Mouse (Mus musculus) B cell, adult 2 months (primary cell): ENCODE data around the gene Mterf2.

Experiments used
- DNase-seq, 2 experiments: peaks; one replicate each; pipeline ENCODE4 v3.0.0; 2022

Gene Mterf2

DNA sequence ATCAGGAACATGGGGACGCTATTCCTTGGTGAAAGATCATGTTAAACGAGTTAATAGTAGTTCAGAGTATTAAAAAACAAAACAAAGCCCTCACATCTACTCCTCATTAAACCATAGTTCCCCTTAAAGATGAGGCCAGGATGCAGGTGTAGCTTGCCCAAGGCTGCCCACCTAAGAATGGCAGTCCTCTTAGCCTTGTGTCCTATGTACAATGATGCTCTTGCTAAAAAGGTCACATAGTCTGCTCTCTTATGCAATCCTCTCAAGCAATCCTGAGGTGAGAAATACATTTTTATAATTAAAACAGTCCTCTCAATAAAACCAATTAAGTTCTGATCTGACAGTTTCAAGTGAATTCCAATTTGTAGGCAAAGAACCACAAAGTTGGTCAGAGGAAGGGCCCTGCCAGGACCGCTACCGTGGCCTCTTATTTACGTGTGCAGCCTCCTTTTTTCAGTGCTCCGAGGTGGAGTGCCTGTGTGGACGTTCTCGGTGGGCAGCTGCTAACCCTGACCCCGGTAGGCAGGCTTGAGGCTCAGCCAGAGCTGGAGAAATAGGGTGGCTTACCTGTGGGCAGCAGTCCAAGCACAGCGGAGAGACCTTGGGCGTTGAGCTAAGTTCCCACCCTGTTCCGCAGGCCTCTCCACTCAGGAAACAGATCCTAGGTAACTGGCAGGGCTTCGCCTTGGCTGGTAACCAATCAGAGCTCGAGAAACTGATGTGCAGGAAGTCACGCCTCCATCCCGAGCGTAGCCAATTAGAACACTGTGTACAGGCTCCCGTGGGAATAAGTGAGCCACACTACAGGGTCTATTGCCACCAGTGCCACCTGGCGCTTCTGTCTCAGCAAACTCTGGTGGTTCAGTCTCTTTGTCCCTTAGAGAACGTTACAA is at the start of gene Mterf2:
Gene Mterf2, minus strand, starts transcription at position 633 of the 893 bp plus-strand sequence.
- peak; percentile 89 to 92 for DNase-seq

DNA sequence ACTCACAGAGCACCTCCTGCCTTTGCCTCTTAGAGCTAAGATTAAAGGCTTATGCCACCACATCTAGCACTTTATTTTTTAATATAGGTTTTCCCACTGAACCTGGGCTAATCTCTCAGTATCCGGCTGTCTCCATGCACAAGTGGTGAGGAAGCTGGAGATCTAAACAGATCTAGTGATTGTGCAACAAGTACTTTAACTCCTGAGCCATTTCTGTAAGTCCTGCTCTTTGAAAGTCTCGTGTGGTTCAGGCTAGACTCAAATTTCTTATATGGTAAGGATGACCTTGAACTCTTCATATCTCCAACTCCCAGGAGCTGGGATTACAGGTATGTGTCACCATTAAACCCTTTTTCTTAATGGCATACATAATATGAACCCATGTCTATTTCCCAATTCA is 48.8 kb upstream of the Mterf2 start:
- no peak for DNase-seq

DNA sequence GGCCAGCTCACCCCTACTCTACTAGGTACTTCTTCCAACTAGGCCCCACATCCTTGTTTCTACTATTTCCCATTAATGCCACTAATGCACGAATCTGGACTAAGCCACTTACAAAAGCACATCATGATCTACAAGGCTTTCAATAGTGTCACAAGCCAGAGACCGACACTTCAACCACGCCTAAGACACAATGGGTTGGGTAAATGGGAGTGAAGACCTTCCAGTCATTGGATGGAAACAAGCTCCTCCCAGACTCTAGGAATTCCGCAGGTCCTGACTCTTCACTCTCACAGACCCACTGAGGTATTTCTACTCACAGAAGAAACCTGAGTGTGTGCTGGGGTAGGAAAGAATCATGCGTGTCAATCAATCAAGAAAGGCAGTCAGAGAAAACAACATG is 37.5 kb upstream of the Mterf2 start:
- no peak for DNase-seq

DNA sequence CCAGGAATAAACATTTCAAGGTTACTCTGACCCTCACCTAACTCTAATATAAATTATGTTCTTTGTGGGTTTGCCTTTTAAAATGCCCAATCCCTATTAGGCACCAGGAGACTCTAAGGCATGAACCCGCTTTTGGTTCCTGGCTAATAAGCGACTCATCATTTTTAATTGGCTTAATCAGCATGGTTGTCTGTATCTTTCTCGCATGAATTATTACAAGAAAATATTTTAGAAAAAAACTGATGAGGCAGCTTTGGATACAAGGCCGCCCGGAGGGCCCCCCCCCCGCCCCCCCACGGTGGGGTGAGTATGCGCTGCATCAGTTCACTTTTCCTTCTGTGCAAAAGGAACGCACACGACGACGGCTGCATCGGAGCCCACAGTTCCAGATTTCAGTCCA is 37.0 kb upstream of the Mterf2 start:
- DNase-seq = no peak

DNA sequence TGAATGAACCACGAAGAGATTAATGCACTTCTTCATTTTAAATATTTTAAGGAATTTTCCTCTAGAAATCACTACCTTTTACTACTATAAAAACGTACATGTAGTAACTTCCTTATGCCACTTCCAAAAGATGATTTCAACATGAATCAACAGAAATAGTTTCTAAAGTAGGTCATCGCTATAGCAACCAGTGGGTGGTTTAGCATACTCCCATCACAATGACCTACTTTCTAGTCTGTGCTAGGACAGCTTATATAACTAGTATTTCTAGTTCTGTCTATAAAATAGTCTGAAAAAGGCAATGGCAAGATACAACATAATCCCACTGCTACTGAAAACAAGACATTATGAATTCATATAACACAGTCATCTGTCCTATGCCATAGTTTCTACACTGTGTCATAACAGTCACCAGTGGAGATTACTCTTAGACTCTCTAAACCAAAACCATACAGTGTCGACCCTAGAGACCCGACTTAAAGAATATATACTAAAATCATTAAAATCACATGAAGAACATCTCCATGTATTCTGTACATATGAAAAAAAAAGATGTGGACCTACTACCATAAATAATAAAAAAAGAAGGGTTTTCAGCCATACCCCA is 34.0 kb upstream of the Mterf2 start:
- DNase-seq = no peak

DNA sequence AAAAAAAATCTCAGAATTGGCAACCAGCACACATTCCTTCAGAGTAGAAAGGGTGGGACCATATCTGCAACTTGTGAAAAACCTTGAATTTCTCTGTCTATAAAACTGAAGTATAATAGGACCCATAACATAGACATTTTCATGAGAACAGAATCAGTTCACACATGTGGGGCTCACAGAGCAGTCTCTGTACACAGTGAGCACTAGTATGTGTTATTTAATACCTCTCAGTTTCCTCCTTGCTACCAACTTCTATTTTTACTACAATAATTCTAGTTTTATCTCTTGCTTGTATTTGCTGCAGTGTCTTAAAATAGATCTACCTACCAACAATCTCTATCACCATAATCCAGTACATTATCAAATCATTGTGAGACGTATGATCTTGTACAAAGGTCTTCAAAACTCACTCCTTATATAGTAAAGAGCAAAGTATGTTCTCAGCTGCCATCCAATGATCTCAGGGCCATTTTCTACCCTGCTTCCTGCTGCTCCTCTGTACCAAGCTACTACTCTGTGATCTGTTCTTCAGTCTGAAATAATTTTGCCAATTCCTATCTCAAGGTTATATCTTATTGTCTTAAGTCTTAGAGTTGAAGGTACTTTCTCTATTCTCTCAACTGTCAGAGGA is 32.3 kb upstream of the Mterf2 start:
- no peak for DNase-seq

DNA sequence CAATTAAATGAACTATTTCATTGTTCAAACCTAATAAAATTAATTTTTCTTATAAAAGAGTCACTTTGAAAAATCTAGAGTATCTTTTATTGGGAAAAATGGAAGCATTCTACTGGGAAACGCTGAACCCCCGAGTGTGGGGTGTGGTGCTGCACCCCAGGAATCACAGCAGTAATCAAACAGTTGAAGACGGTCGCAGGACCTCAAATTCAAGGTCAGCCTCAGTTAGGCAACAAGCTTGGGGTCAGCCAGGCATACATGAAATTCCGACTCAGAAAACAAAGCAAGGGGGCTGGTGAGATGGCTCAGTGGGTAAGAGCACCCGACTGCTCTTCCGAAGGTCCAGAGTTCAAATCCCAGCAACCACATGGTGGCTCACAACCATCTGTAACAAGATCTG is 29.6 kb upstream of the Mterf2 start:
- DNase-seq = no peak

DNA sequence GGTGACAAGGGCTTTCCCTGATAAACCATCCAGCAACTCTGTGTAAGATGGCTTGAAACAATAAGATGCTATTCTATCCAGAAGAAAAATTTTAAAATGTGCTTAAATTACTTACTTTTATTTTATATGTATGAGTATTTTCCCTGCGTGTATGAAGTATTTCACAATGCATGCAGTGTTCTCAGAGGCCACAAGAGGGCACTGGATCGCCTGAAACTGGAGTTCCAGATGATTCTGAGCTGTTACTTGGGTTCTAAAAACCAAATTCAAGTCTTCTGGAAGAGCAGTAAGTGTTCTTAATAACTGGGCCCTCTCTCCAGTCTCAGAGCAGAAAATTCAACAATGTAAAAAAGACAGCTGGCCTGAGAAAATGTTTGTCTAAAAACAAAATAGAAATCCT is 26.4 kb upstream of the Mterf2 start:
- peak; percentile 69 to 70 for DNase-seq

DNA sequence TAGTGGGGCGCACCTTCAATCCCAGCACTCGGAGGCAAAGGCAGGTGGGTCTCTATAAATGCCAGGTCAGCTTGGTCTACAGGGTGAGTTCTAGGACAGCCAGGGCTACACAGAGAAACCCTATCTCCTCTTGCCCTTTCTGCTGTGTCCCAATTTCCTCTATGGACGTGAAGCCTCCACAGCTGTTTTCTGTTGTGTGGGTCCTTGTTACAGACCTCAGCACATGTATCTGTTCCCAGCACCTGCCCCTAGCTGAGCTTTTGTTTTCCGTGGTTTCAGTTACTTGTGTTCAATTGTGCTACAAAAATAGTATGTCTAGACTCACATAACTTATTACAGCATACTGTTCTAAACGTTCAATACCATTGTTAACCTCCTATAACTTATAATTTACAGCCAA is 21.4 kb upstream of the Mterf2 start:
- no peak for DNase-seq

DNA sequence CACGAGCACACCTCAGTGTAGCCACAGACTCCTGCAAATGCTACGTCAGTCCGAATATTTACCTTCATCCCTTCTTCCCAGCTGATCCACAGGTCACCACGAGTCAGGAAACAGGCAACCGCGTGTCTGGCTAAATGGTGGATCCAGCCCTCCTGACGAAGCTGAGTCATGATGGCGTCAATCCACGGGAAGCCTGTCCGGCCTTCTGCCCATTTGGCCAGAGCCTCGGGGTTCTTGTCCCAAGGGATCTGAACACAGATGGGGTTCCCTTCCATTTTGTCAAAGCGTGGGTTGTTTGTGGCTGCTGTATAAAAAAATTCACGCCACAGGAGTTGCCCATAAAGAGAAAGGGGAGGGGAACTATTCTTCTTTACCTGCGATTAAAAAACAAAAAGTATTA is 18.5 kb upstream of the Mterf2 start:
- no peak for DNase-seq

DNA sequence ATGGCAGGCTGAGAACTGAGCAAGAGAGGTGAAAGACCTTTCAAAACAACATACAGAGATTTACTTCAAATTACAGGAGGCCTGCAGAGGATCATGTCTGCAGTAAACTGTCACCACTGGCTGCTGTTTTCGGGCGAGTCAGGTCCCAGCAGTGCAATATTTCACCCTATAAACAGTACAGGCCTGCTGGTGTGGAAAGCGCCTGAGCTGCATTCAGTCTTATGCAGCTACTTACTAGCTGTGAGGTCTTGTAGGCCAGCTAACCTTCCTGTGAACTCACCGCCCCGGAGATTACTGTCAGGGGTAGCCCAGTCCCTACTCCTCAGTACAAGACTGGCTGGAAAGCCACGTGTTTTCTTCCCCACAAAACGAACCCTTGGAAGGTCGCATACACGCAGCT is 13.6 kb upstream of the Mterf2 start:
- DNase-seq = no peak

DNA sequence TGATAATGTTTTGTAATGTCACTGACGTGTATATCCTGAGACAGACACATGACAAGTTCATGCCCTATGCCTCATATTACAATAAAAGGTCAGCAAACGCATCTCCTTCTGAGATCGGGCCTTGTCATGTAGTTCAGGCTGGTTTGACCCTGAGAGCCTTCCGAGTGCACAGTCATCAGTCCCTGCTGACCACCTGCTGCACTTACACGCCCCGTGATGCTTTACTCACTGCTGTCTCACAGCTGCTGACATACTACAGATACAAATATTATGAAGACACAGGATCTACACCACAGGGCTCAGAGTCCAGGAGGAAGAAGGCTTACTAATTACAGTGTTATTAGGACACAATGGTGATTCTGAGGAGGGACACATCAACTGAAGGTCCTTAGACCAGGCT is 8.7 kb upstream of the Mterf2 start:
- no peak for DNase-seq

DNA sequence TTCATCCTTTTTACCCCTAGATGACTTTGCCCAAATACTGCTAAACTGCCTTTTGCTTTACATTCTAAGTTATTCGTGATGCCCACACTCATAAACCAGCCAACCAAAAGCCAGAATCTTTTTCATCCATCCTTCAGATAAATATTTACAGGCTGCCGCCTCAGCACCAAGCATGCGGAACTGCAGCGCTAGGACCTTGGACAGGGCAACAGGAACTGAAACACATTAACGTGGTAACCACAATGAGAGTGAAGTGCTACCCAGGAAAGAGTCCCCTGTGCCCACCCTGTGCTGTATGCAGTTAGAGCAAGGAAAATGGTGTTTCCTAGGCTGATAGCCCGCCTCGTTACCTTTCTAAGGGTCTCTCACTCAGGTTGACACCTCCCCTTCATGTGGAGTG is 626 bp upstream of the Mterf2 start:
- DNase-seq = peak; percentile 77 to 79

DNA sequence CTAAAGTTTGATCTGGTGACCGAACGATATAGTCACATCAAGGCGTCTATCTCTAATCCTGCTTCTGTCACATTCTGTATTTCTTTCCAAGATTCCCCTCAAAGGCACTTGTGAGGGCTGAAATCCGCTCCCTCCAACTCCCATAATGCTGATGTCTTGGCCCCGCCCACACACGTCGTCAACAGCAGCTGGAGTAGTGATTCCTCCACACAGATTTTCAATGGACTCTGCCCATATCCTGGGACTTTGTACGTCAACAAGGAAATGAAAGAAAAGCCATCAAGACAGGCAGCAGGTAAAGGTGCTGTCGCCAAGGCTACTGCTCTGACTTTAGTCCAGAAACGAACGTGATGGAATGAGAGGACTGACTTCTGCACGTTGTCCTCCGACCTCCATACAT is 2.6 kb downstream of the Mterf2 start:
- no peak for DNase-seq

DNA sequence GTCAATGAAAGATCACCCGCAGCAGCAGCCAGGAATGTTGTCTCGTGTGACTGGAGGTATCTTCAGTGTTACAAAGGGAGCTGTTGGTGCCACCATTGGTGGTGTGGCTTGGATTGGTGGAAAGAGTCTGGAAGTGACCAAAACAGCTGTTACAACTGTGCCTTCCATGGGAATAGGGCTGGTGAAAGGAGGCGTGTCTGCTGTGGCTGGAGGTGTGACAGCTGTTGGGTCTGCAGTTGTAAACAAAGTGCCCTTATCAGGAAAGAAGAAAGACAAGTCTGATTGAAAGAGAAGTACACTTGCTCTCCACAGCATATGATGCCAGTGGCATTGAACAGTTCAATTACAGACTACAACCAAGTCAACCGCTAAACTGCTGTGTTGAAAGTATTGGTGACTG is 13.4 kb downstream of the Mterf2 start:
- DNase-seq = no peak

DNA sequence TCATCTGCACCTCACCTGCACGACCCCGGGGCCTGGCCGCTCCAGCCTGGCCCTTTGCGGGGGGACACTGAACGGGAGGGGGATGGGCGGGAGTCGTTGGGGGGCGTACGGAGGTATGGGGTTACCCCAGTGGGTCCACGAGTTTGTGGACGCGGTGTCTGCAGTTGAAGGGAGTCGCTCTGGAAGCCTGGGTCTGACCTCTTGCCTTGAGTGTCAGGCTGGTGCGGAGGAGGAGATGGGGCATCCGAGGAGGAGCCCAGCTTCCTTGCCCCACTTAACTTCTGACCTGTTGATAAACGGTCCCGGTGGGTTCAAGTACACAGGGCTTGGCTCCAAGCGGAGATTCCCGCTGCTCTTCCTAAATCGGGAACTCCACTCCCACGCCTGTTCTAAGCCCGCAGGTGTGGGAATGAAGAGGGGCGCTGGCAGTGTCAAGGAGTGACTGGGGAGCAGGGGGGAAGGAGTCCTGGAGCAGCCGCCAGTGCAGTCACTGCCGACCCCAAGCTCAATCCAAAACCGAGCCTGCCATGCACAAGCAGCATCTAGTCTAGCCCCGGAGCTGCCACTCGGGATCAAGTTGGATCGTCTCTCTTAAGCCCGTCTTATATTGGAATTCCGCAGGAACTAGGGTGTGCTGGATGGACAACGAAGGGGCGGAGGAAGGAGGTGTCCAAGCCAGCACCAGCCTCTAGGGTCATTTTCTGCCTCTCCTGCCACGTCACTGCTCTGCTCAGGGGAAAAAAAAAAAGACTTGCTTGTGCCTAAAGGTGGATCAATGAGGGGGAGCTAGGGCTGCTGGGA is 24.5 kb downstream of the Mterf2 start:
- DNase-seq = peak; percentile 20 to 39

DNA sequence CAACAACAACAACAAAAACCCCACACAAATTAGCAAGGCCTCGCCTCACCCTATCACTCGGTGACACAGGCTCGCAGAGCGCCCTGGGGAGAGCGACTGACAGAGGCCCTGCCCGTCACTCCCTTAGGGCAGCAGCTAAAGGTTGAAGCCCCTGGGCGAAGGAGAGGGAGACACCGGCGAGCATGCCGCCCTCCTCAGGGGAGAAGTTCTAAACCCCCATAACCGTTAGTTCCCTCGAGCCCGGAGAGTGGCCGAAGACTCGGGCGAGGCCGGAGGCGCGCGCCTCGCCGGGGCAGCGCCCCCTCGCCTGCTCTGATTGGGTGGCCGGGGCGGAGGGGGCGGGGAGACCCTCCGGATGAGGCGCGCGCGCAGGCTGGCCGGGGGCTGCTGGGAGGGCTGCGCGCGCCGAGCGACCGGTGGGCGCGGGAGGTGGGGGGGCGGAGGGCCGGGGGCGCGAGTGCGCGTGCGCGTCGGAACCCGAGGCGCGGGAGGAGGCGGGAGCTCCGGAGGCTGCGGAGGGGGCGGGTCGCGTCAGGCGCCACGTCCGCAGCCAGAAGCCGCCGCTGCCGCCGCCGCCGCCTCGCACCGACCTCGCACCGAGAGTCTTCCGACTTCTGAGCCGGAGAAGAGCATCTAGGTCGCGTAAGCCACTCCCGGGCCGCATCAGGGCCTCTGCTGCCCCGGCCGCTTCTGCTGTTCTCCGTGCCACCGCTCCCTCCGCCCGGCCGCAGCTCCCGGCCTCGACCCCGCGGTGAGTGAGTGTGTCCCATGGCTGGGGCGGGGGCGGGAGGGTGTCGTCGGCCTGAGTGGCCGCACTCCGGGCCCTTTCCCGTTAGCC is 25.4 kb downstream of the Mterf2 start, which contains the start of the genes Fhl4 and Tmem263:
Gene Fhl4, minus strand, starts transcription at position 249 of the 838 bp plus-strand sequence.
Gene Tmem263, plus strand, starts transcription at position 381 of the 838 bp plus-strand sequence.
- DNase-seq = peak; percentile 74 to 79

DNA sequence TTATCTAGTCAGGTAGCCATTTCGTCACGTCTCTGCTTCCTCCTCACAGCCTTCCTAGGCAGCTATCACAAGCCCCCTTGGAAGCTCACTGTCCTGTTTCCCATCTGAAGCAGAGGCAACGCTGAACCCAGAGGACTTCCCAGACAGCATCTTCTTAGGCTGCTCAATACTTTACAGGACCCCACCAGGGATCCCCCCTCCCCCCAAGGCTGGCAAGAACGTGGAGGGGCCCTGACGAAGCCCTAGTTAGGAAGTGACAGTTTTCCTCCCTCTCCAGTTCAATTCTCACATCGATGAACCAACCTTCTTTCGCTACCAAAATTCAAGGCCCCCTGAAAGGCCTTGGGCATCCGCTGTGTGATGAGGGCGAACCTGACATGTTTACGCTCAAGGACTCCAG is 26.0 kb downstream of the Mterf2 start:
- DNase-seq = no peak

DNA sequence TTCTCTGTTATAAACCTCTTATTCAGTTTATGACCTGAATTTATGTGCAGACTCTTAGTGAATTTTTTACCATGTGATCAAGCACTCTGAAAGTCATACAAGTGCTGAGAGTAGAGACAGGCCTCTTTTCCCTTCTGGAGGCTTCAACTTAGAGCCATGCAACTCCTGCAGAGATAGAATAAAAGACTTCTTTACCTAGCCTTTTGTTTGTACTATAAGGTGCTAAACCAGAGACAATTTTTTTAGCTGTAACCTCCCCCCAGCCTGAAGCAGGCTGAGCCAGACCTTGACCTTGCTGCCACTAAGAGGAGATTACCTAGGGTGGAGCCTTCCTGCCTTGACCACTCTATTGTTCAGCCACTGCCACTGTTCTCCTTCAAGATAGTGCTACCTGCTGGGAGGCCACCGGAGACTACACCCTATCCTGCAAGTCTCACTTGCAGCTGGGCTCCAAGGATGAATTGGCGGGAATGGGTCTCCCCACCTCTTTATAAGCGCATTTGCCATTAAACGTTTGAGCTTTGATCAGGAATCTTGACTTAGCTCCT is 56.1 kb downstream of the Mterf2 start:
- no peak for DNase-seq
